Mouse (Mus musculus): ENCODE results near the gene Btbd35f6.
"Not testable (repeated sequence)": the region's sequence is repeated elsewhere in the genome, so short reads cannot be mapped to it uniquely, and the experiment has no call there.

The Btbd35f6 gene

DNA sequence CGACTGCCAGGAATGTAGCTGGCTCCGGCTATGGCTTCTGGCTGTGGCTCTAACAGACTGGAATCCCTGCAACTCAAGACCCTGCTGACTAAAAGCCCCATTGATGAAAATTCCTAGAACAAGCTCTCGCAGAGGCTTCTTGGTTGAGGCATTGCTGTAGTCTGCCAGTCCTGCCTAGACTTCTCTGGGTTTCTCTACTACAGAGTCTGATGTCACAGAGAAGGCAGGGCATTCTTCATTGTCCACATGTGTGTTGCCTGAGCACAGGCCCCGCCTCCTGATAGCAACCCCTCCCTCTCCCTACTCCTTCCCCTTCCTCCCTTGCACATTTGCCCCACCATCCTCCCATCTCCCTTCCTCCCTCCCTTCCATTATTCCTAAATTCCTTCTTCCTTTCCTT, at the start of gene Btbd35f6:
Gene Btbd35f6 (minus strand): TSS at position 101 of the 400 bp plus-strand sequence.
- DNase-seq (ENCODE audit: low read depth in 1 of 2, low spot score in 2 of 2): not testable (repeated sequence)

DNA sequence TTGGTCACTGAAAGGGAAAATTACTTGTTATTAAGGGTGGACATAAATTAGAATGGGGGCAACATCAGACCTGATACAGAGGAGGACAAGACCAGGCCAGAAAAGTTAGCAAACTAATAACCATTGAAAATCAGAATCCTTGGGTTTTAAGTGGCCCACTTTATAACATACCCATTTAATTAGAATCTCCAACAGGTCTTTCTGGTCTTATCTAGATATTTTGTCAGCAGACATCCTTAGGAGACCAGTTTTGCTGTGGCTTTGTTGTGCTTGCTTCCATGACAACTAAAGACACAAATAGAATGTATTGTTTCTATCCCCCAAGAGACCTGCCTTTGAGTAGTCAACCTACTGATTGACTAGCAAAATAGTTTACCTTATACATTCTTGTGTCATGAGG, 30.4 kb upstream of the Btbd35f6 start, which contains the start of gene Gm21870:
Gene Gm21870 (minus strand): TSS at position 101 of the 400 bp plus-strand sequence.
- not testable (repeated sequence) for DNase-seq (ENCODE audit: low read depth in 1 of 2, low spot score in 2 of 2)

DNA sequence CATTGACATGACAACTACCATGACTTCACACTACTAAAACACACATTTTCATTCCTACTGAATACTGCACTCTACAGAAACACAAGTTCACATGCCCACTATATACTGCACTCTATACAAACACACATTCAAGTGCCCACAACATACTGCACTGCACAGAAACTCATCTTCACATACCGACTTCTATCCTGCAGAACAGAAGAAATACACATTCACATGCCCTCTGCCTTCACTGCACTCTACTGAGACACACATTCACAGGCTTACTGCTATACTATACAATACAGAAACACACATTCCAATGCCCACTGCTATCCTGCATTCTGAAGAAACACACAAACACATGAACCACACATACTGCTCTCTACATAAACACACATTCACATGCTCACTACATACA, 26.1 kb downstream of the Btbd35f6 start:
- not testable (repeated sequence) for DNase-seq (ENCODE audit: low read depth in 1 of 2, low spot score in 2 of 2)

DNA sequence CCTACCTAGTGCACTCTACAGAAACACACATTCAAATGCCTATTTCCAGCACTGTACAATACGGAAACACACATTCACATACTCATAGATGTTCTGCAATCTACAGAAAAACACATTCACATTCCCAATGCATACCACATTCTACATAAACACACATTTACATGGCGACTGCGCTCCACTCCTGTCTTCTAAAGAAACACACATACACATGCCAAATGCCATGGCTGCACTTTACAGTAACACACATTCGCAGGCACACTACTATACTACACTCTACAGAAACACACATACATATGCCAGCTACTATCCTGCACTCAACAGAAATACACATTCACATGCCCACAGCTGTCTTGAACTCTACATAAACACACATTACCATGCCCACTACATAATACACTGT, 28.1 kb downstream of the Btbd35f6 start:
- DNase-seq (ENCODE audit: low read depth in 1 of 2, low spot score in 2 of 2): not testable (repeated sequence)

DNA sequence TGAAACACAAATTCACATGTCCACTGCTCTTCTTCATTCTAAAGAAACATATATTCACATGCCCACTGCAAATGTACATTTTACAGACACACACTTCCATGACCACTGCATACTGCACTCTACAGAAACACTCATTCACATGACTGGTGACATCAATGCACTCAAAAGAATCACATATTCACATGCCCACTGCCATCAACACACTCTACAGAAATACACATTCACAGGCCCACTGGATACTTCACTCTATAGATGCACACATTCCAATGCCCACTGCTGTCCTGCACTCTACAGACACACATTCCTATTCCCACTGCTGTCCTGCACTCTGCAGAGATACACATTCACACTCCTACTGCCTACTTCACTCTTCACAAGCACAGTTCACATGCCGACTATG, 30.0 kb downstream of the Btbd35f6 start:
- not testable (repeated sequence) for DNase-seq (ENCODE audit: low read depth in 1 of 2, low spot score in 2 of 2)

DNA sequence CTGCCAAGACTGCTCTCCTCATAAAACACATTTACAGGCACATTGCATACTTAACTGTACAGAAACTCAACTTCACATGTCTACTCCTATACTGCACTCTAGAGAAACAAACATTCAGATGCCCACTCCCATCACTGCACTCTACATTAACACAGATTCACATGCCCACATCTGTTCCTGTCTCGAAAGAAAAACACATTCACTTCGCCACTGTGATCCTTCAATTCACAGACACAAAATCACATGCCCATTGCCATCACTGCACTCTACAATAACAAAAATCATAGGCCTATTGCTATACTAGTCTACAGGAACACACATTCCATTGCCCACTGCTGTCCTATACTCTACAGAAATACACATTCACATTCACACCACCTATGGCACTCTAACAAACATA, 30.9 kb downstream of the Btbd35f6 start:
- not testable (repeated sequence) for DNase-seq (ENCODE audit: low read depth in 1 of 2, low spot score in 2 of 2)
